Mouse (Mus musculus): ENCODE results near the gene Plod3. TPM values are rescaled to one million over a fixed set of nuclear protein-coding genes. Genes with fewer than 3 reads are reported as not detected.

The Plod3 gene
- total and polyA plus RNA-seq, 3 experiments, result 56.0 to 62.8 TPM; not detected in 1

- H3K27ac ChIP-seq (ENCODE audit: control insufficient read depth, low read depth, low read length), result no peak overlapping the region
- peaks cover 0 to 10% of the 10 kb centered on the region in 2 experiments; a peak in 2 of 4 replicates for H3K36me3 ChIP-seq (ENCODE audit: control insufficient read depth in 1 of 2, insufficient read depth in 2 of 2, low read length in 2 of 2)
- H3K27me3 ChIP-seq (ENCODE audit: control insufficient read depth in 1 of 2, insufficient read depth in 2 of 2, low read length in 2 of 2), result no peaks in the 10 kb centered on the region
- H3K4me3 ChIP-seq (ENCODE audit: control insufficient read depth in 1 of 2, insufficient read depth in 1 of 2, low read depth in 2 of 2, low read length in 2 of 2), result no peak overlapping the region
- H3K4me1 ChIP-seq (ENCODE audit: control insufficient read depth in 1 of 2, insufficient read depth in 2 of 2, low read length in 2 of 2), result peaks cover 0 to 18% of the 10 kb centered on the region in 2 experiments; a peak in 2 of 4 replicates
- no peak overlapping the region for H3K9ac ChIP-seq (ENCODE audit: control insufficient read depth, low read depth, low read length, poor library complexity, severe bottlenecking)
- DNase-seq (ENCODE audit: low read depth, low spot score), result peak; percentile 30
- TF ChIP-seq CTCF (IDR thresholded peaks at IDR 0.05 in 2 of 3, conservative IDR thresholded peaks at IDR 0.05 in 1 of 3; ENCODE audit: control insufficient read depth in 1 of 3, insufficient read depth in 1 of 3, low read depth in 2 of 3, low read length in 3 of 3, poor library complexity in 1 of 3, severe bottlenecking in 1 of 3) (peak; percentile 57 to 75 (median 59)), ETS1 (IDR thresholded peaks at IDR 0.05; ENCODE audit: low read depth, low read length) (no peak), EP300 (IDR thresholded peaks at IDR 0.05; ENCODE audit: low read depth in 1 of 2, low read length in 2 of 2) (no peak), CHD2 (IDR thresholded peaks at IDR 0.05; ENCODE audit: low read length) (no peak), TAL1 (IDR thresholded peaks at IDR 0.05; ENCODE audit: low read length) (no peak), POLR2AphosphoS5 (IDR thresholded peaks at IDR 0.05; ENCODE audit: borderline replicate concordance, low read depth, low read length) (no peak), BHLHE40 (IDR thresholded peaks at IDR 0.05; ENCODE audit: borderline replicate concordance, low read depth, low read length) (no peak)
- peaks cover 4% of the 10 kb centered on the region; the same call in 1 of the 2 replicates for H3K79me2 ChIP-seq (ENCODE audit: control insufficient read depth, insufficient read depth, low read length, poor library complexity)
- H3K9me3 ChIP-seq (replicated peaks; ENCODE audit: insufficient read depth, low read length), result no peaks in the 10 kb centered on the region
Measured at GRCm38 (mm10) chr5:136982338-136982930, 4.4 kb upstream of the Plod3 start.

- no peaks in the 10 kb centered on the region for H3K27me3 ChIP-seq (ENCODE audit: control insufficient read depth in 1 of 2, insufficient read depth in 2 of 2, low read length in 2 of 2)
- no peak overlapping the region for H3K4me3 ChIP-seq (ENCODE audit: control insufficient read depth in 1 of 2, insufficient read depth in 1 of 2, low read depth in 2 of 2, low read length in 2 of 2)
- H3K27ac ChIP-seq (ENCODE audit: control insufficient read depth, low read depth, low read length), result no peak overlapping the region
- H3K79me2 ChIP-seq (ENCODE audit: control insufficient read depth, insufficient read depth, low read length, poor library complexity), result peaks cover 7% of the 10 kb centered on the region; the same call in 1 of the 2 replicates
- no peaks in the 10 kb centered on the region for H3K9me3 ChIP-seq (replicated peaks; ENCODE audit: insufficient read depth, low read length)
- no peak overlapping the region for H3K9ac ChIP-seq (ENCODE audit: control insufficient read depth, low read depth, low read length, poor library complexity, severe bottlenecking)
- peaks cover 0 to 23% of the 10 kb centered on the region in 2 experiments; a peak in 2 of 4 replicates for H3K4me1 ChIP-seq (ENCODE audit: control insufficient read depth in 1 of 2, insufficient read depth in 2 of 2, low read length in 2 of 2)
- TF ChIP-seq E2F4 (IDR thresholded peaks at IDR 0.05; ENCODE audit: borderline replicate concordance, low read depth, low read length), result no peak
- TF ChIP-seq MEF2A (IDR thresholded peaks at IDR 0.05; ENCODE audit: extremely low read depth, insufficient replicate concordance, low read depth, low read length, poor library complexity, severe bottlenecking), result no peak
- DNase-seq (ENCODE audit: low read depth, low spot score), result no peak
- H3K36me3 ChIP-seq (ENCODE audit: control insufficient read depth in 1 of 2, insufficient read depth in 2 of 2, low read length in 2 of 2), result peaks cover 0 to 10% of the 10 kb centered on the region in 2 experiments; a peak in 2 of 4 replicates
Measured at GRCm38 (mm10) chr5:136984828-136985227, 2.0 kb upstream of the Plod3 start.

DNA sequence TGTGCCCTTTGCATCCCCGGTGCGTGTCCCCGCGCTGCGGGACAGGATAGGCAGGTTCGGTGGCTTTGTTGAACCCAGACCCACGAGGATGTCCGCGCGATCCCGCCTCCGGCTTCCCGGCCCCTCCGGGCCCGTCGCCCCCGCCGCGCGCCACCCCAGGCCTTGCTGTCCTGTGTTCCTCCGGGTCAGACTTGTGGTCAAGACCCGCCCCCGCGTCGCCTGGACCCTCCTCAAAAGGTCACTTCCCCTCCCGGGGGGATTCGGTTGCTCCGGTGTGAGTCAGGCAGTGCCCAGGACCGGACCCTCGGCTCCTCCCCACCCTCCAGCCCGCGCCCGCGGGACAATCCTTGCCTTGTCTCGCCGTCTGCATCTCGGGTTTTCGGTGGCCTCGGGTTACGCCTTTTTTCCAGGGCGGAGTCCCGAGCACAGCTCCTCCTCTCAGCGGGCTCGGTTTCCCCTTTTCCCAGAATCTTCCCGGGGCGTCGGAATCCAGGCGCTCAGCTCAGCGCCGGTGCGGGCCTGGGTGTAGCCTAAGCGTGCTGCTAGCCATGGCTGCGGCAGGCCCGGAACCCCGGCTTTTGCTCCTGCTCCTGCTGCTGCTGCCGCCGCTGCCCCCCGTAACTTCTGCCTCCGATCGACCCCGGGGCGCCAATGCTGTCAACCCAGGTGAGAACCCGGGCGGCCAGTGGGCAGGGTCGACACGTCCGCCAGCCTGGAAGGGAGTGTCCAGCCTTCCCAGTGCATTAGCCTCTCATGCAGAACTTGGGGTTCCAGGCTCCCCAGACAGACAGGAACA is 517 bp downstream of the Plod3 start:
- H3K79me2 ChIP-seq (ENCODE audit: control insufficient read depth, insufficient read depth, low read length, poor library complexity), result peaks cover 7% of the 10 kb centered on the region; the same call in 1 of the 2 replicates
- peak overlapping the region; percentile 92 for H3K9ac ChIP-seq (ENCODE audit: control insufficient read depth, low read depth, low read length, poor library complexity, severe bottlenecking)
- no peaks in the 10 kb centered on the region for H3K27me3 ChIP-seq (ENCODE audit: control insufficient read depth in 1 of 2, insufficient read depth in 2 of 2, low read length in 2 of 2)
- DNase-seq (ENCODE audit: low read depth, low spot score), result peak; percentile 80
- TF ChIP-seq MAZ (IDR thresholded peaks at IDR 0.05; ENCODE audit: low read depth, low read length) (0 out of 2 replicates have a peak, but pooled peaks have one; percentile 29), TCF12 (IDR thresholded peaks at IDR 0.05; ENCODE audit: low read depth, low read length) (no peak), NRF1 (IDR thresholded peaks at IDR 0.05; ENCODE audit: insufficient read depth, low read depth, low read length, poor library complexity, severe bottlenecking) (0 out of 2 replicates have a peak, but pooled peaks have one; percentile 11), UBTF (IDR thresholded peaks at IDR 0.05; ENCODE audit: borderline replicate concordance, insufficient read depth, low read depth, low read length) (peak; percentile 66; the same call in 1 of the 2 replicates), ZMIZ1 (IDR thresholded peaks at IDR 0.05; ENCODE audit: low read depth, low read length) (peak; percentile 62; the same call in 1 of the 2 replicates), E2F4 (IDR thresholded peaks at IDR 0.05; ENCODE audit: borderline replicate concordance, low read depth, low read length) (0 out of 2 replicates have a peak, but pooled peaks have one; percentile 24), NELFE (IDR thresholded peaks at IDR 0.05; ENCODE audit: low read depth, low read length) (peak; percentile 48), ZKSCAN1 (IDR thresholded peaks at IDR 0.05; ENCODE audit: low read depth, low read length) (no peak), MXI1 (IDR thresholded peaks at IDR 0.05; ENCODE audit: low read depth, low read length) (peak; percentile 15; the same call in 1 of the 2 replicates), MYC (IDR thresholded peaks at IDR 0.05; ENCODE audit: low read depth, low read length) (peak; percentile 15; the same call in 1 of the 2 replicates), MAFK (IDR thresholded peaks at IDR 0.05; ENCODE audit: borderline replicate concordance, low read depth, low read length) (no peak), SIN3A (IDR thresholded peaks at IDR 0.05; ENCODE audit: low read length) (peak; percentile 11)
- peak overlapping the region; percentile 77 for H3K27ac ChIP-seq (ENCODE audit: control insufficient read depth, low read depth, low read length)
- H3K9me3 ChIP-seq (replicated peaks; ENCODE audit: insufficient read depth, low read length), result no peaks in the 10 kb centered on the region
- H3K4me1 ChIP-seq (ENCODE audit: control insufficient read depth in 1 of 2, insufficient read depth in 2 of 2, low read length in 2 of 2), result peaks cover 0 to 9% of the 10 kb centered on the region in 2 experiments; a peak in 2 of 4 replicates
- H3K4me3 ChIP-seq (ENCODE audit: control insufficient read depth in 1 of 2, insufficient read depth in 1 of 2, low read depth in 2 of 2, low read length in 2 of 2), result peak overlapping the region; percentile 78 to 95
- 0 out of 4 replicates have a peak, but pooled peaks cover 0 to 2% of the 10 kb centered on the region in 2 experiments for H3K36me3 ChIP-seq (ENCODE audit: control insufficient read depth in 1 of 2, insufficient read depth in 2 of 2, low read length in 2 of 2)
